Mouse (Mus musculus) gastrocnemius, adult 18-20 months (tissue): Measurements from ENCODE around the gene Slc44a1. TPM values are rescaled to one million over a fixed set of nuclear protein-coding genes. Genes with fewer than 3 reads are reported as not detected.

Experiments used
- DNase-seq: peaks from one replicate; pipeline ENCODE4 v3.0.0; 2021; ENCODE audit warnings: low spot score
- total RNA-seq, 2 experiments: library from RNA; stranded (reverse); gene quantifications; 2 replicates each; pipeline ENCODE4 v1.2.3; 2021

The Slc44a1 gene
- total RNA-seq, 2 experiments from 2014 or later, result 15.8 to 22.5 TPM

DNA sequence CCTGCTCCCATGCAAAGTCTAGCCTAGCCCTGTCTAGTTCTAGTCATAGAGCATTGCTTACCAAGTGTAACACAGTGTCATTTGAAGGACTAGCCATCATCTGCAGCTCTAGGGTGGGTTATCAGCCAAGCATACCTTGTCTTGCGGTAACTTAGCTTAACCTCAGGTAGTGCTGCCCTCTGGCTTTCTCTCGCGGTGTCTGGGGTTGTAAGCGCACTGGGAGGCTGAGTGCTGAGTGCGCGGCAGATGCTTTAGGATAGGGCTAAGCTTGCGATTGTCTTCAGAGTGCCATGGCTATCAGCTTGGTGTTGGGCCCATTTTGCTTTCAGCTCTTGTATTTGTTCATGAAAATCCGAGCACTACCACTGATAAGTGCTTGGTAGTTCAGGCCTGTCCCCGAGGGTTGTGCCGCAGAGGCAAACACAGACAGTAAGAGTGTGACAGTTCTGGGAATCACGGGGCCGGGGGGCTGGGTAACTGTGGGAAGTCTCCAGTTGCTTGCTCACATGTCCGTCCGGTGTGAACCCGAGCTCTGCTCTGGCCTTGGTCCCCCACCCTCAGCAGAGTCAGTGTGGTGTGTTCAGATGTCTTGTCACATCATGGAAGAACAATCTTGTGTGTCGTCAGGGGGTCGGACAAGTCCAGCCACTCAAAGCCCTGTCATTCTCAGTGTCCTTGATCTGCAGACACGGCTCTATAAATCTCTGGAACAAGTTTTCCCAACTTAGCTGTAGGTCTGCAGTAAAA, 22.5 kb downstream of the Slc44a1 start:
- no peak for DNase-seq

DNA sequence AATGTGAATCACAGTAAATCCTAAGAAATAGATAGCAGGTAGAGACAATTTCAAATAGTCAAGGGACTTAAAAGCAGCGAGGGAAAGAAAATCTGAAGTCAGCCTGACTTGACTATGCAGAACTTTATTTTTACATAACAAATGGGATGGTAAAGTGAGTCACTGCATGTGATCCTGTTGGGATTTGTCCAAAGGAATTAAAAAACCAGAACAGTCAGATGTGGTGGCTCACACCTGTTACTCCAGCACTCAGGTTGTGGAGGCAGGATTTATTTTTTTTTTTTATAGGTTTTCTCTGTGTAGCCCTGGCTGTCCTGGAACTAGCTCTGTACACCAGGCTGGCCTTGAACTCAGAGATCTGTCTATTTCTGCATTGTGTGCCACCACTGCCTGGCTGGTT, 25.7 kb downstream of the Slc44a1 start:
- no peak for DNase-seq

DNA sequence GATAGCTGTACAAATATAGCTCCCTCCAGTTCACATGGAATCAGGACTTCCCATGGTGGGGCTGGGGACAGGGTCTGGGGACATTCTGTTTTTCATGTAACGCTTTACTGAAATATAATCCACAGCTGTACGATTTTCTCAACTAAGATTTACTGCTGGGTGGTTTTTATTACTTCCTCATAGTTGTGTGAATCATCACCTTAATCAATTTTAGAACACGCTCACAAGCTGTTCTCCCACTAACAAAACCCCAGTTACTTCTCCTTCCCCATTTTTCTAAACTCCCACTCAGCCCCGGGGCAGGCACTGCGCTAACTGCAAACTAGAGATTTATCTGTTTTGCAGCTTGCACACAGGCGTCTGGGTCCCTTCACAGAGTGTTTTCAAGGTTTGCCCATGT, 28.8 kb downstream of the Slc44a1 start:
- no peak for DNase-seq

DNA sequence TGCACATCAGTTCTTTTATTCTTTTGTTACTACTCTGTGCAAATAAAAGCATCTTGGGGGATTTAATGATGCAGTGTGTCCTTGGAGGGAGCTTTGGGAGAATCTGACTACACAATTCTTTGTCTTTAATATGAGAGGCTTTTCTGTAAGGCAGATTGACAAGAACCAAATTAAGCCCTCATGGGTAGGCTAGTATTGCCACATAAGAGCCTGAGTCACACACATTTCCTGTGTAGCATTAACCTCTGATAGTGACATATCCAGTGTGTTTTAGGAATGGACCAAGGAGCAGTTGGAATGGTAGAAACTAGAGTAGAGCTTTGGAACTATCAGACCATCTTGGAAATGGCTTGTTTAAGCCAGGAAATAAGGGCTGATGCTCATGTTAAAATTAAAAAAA, 33.9 kb downstream of the Slc44a1 start:
- DNase-seq, result no peak

DNA sequence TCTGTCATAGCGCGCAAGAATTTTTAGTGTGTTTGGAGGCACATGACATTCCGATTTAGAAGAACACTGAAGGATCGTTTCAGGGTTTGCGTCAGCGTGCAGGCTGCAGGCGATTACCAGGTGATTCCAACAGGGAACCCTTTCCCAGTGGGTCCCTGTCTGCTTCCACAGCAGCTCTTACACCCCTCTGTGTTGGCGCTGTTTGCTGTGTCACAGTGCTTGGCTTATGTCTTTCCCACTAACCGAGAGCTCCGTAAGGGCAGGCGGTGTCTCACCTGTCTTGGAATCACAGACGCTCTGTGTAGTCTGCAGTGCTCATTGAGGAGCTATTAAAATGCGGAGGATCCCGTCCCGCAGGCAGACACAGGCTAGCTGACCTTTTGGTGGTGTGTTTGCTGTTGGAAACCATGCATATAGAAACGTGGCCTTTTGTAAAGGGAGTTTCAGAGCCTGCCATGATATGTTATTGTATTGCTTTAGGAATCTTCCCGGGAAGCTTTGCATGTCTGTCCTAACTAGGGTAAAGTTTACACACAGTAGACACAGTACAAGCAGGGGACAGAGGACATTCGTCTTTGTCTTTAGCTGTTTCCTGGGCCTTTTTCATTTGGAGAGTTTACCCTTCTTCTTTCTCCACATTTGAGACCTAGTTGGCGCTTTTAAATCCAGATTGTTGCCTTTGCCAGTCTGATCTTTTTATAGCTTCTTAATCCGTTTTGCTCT, 35.2 kb downstream of the Slc44a1 start:
- no peak for DNase-seq

DNA sequence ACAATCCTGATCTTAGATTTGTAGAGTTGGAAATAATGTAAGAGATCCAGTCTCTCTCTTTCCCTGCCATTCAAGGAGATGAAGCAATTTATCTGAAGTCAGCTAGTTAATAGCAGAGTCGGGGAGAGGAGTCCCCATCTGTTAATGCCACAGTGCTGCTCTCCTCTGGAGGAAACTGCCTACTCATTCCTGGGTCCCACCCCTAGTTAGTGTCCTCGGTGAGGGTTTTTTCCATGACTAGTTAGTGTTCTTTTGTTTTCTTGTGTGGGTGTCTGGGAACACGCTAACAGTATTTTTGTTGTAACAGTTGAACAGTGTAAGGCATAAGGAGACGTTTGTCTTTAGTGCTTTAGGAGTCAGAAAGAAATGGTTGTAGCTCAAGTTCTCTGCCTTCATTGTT, 38.4 kb downstream of the Slc44a1 start:
- no peak for DNase-seq

DNA sequence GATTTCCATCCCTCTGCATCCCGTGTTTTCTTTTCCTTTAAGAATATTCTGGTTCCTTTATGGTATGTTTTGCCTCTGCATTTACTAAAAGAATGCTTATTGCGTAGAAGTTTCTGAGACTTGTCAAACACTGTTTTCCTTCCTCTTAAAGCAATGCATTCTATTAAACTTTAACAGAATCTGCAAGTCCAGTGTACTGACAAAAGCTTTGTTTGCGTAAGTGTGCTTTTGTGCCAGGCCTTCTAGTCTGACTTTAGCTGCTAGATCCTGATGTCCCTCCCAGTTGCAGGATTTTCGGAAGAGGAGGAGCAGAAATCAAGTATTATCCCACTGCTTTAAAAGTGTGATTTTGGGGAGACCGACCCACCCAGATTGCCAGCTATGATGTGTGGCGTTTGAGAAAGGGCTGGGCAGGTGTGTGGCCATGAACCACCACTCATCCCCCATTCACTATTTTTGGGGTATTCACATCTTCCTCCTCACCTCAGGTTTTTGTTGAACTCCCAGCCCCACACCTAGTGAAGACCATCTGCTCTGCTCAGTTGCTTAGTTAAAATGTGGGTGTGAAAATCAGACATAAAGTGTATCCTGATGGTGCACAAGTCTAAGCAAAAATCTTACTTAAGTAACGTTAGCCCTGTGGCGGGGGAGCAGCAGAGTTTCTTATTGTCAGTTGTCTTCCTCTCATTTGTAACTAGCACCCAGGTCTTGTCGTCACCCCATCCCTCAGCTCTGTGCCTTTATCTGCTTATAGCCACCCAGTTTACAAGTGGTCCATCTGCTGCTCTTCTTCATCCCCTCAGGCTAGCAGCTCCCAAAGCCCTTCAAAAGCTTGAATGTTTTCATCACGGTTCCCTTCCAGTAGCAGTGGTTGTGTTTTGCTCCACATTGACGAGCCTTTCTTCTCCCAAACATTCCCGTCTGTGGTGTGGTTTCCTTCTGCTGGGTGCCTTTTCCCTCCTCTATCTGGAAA, 47.3 kb downstream of the Slc44a1 start:
- DNase-seq, result no peak

DNA sequence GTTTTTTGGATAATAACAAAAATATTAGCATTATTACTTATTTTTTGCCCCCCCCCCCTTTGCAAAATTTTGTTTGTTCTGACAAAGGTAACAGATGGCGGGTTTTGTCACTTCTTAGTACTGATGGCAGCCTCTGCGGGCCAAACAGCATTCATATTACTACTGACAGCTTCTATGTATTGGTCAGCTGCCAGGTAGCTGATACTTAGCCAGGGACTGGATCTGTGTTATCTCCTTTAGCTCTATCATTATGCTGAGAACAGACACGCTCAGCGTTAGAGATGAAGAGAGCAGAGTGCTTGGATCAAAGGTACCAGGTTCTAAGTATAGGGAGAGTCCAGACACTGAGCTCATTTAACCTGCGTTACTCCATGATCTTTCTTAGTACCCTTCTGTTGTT, 48.6 kb downstream of the Slc44a1 start:
- DNase-seq, result no peak

DNA sequence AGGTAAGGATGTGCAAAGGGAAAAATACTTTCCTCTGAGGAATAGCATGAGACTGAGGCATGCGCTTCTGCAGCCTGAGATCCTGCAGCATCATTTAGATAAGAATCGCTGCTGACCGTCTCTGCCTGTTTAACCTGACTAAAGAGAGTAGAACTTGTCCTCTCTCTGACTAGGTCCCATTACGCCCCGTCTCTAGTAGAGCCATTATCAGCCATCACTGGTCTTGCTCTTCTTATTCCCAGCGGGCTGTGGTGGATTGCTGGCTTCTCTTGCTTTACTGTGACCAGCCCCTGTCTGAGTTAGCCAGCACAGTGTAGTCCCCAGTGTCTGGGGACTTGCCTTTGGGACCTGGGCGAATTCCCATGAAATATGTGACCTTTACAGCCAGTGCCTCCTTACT, 50.2 kb downstream of the Slc44a1 start:
- no peak for DNase-seq

DNA sequence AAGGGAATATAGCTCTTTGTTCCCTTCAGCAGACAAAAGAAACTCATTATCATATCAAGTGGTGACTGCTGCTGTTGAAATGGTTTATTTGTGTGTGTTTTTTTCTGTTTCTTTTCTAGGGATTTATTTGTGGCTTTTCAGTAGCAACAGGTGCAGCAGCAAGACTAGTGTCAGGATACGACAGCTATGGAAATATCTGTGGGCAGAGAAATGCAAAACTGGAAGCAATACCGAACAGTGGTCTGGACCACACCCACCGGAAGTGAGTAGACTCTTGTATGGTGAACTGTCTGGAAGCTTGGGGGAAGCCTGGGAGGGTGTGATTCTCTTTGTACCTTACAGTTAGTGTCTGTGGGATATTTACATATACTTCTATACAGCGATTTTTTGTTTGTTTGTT, 51.1 kb downstream of the Slc44a1 start:
- no peak for DNase-seq

DNA sequence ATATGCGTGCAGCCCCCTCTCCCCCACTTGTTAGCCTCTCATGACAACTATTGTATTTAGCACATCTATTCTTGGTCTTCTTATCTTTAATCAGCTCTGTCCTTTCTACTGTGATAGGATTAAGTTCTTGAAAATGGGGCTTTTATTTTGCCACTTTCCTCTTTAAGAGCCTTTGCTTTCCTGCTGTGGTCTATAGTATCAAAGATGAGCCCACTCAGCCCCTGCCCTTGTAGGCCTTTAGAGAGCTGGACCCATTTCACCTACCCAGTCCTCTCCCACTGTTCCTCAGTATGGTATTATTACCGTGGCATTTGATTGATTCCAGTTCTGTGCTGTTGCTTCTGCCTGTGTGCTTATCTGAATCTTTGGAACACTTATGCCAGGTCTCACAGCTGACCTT, 55.4 kb downstream of the Slc44a1 start:
- DNase-seq, result no peak

DNA sequence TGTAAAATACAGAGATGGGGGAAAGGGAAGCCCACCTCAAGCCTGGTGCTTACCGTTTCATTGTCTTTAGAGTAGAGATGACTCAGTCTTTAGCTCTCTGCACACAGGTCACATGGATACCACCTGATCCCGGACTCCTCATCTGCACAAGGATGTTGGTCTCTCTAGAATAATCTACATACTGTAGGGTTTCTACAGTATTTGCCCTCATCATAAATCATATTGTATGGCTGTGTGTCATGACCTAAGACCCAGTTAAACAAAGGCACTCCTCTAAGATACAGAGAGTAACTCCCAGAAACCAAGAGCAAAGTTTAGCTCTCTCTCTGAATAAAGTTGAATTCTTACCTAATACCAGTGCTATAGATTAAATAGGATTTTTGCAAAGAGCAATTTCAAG, 62.6 kb downstream of the Slc44a1 start:
- DNase-seq, result no peak

DNA sequence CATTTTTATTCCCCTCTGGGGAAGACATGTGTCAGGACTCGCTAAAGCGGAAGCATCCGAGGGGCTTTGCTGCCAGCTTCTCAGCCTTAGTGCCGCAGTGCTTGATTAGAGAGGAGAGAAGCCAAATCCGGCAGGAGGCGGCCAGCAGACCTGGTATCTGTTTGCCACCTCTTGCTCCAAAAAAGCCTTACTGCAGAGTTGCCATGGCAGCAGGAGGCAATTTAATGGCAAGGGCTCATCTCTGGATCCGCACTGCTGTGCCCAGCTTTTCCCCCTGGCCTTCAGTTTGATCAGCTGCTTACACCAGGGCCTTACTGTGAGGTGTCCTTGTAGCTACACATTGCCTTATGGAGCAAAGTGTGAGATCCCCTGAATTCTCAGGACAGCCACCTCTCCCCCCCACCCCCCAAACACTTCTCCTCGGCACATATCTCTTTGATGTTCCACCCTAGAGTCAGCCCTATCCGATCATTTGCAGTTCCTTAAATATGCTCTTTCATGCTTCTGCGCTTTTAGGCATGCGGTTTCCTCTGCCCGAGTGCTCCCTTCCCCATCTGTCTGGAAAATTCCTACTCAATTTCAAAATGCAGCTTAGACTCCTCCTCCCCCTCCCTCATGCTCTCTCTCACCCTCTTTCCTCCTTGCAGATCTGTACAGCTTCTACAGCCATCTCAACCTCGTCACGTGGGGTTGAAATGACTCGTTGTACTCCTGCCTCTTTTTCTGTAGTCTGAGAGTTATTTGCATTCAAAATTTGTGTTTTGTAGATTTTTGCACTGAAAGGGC, 72.1 kb downstream of the Slc44a1 start:
- DNase-seq, result peak; percentile 11

DNA sequence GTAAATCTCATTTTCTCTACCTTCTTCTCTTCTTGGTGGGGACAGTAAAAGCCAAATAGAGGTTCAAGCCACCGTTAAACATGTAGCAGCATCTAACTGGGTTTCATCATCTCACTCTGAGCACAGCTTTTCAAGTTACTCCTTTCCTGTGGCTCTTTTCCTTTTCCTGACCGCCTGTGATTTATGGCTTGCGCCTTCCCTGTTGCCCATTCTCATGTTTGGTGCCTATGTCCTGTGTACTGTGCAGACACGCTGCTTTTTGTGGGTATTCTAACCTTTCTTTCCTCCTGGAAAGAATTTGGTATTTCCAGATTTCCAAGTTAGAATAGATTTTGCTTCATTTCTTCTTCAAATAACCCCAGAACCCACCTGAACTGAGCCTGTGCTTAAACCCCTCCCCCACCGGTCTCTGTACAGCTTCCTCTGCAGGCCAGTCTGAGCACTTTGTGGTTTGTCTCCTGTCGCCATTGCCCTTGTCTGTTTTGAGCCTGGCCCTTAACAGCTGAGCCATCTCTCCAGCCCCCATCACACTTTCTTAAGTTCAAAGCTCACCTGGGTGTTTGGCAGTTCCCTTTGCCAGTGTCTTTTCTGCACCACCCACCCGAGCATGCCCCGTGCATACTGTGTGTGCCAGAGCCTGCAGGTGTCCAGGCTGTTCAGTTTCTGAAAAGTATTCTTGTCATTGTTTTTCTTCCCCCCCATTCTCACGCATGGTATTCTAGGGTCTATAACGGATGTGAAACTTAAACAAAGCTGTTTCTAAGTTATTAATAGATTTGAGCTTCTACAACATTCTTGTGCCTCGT, 73.3 kb downstream of the Slc44a1 start:
- DNase-seq, result no peak

DNA sequence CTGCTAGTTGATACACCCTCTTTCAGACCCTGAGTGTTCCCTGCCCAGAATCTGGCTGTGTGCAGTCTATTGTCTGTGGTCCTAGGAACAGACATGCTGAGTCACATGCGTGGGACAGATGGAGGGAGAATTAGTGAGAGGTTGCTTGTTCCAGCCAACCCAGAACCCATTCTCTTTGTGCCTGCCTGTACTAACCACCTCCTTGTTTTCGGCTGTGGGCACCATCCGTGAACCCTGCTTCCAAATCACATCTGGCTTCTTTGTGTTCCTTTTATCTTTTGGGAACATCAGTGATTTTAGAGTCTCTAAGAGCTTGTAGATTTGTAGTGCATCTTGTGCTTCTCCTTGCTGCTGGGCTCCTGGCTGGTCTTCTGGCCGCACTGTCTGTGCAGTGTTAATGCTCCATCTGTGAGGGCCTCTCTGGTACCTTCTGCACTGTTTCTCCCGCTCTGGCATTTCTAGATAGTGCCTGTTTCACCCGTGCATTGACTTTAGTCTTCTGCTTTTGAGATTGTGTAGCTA, 75.9 kb downstream of the Slc44a1 start:
- DNase-seq, result no peak

DNA sequence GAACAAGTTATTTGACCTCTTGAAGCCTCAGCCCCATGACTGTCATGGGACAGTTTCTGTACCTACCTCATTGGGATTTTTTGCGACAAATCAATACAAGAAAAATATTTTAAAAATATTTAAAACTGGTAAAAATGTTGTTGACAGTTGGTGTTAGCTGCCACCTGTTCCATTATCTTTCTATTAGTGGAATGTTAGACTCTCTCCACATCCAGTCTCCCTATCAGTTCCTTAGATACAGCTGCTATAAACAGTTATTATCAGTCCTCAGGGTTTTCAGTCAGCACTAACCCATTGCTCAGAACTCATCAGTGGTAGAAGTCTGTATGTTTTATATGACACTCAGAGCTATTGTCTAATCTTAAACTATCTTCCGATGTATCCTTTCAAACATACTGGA, 79.2 kb downstream of the Slc44a1 start:
- DNase-seq, result no peak

DNA sequence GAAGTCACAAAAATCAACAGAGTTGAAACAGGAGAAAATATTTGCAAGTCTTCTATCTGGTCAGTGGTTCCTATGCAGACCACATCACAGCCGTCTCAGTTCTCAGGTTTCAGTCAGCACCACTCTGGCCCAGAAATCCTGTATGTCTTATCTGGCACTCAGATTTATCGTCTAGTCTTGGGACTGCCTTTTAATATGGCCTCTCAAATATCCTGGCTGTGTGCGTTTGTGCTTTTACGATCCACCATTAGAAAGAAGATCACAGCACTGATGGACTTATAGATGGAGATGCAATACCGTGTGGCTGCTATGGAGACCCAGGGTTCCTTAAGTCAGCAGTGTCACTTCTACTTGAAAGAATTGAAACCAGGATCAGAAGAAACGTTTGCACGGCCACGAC, 80.8 kb downstream of the Slc44a1 start:
- DNase-seq, result no peak

DNA sequence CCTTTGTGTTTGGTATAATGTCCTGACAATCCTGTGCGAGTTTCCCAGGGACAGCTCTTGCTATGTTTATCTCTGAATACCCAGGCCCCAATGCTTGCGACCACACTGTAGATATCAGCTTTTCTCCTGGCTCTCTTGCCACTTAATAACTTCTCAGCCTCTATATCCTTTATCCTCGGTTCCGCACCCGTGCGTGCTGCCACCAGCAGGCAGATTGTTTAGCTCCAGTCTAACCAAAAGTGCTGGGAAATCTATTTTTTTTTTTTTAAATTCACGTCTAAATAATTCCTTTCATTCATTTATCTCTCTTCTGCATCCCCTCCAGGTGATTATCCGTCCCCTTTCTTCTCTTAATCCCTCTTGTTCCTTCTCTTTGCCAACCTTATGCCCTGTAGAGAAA, 82.4 kb downstream of the Slc44a1 start:
- DNase-seq, result no peak

DNA sequence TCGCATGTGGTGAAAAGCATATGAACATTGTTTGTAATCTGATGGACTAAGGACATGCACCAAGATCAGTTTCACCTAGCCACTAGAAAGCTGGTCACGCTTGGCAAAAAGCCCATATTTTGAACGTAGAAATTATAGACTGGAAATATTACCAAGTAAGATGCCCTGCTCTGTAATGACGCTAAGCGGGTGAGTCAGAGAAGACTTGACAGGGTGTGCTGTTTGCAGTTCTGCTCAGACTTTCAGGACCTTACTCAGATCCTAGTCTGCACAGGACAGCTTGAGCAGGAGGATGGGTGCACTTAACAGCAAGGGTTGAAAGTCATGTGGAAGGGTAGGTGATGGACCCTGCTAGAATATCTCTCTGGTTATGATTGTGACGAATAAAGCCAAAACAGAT, 85.3 kb downstream of the Slc44a1 start:
- DNase-seq, result no peak

DNA sequence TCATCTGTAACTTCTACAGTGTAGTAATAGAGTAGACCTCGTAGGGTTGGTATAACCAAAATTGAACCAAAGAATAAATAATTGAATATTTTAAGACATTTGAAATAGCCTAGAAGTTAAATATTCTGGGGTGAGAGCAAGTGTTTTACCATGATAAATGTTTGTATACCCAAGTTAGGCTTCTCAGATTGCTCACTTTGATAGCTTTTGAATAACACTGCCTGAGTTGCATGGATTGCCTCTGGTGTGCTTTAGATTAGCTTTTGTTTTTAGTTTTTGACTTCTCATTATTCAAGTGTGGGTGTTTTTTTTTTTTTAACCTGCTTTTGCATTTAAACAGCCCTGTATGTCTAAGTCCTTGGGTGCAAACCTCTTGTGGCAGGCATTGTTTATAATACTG, 85.8 kb downstream of the Slc44a1 start:
- DNase-seq, result no peak
